Mouse (Mus musculus) embryonic fibroblast, embryonic 13.5 days (primary cell): ENCODE measurements around the gene Ost4.

ENCODE experiments used
- CTCF ChIP-seq: IDR thresholded peaks from 2 replicates; pipeline ENCODE4 v1.5.1; 2011; ENCODE audit warnings: mild to moderate bottlenecking, control low read depth, low read length, moderate library complexity, borderline replicate concordance; ENCODE audit not compliant: insufficient read depth
- POLR2A ChIP-seq: IDR thresholded peaks from 2 replicates; pipeline ENCODE4 v1.6.1; 2011; ENCODE audit warnings: low read depth, mild to moderate bottlenecking, control low read depth, low read length, moderate library complexity

DNA sequence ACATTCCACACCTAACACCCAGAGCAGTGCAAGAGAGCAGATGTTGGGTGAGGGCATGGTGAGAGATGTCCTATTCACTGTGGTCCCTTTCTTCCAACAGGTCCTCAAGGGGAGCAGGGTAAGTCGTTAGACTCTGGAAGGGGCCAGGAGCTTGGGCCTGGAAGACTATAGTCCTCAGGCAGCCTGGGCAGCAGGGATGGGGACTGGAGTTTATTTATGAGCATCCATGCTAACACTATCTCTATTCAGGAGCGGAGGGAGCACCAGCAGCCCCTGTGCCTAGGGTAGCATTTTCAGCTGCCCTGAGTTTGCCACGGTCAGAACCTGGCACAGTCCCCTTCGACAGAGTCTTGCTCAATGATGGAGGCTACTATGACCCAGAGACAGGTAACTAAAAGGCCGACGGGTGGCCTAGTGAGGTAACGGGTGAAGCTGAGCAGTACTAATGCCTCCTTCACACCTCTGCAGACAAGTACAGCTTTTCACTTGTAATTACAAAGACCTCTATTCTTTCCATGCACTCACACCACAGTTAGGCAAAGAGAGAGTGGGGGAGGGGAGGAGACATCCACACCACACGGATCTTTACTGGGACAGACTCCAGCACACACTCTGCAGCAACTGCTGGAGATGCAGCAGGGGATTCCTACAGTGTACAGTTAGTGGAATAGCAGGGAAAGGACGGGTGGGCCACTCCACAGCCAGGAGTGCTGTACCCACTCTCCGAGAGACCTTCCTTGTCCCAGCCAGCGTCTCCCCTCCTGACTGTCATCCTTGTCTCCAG, 12.4 kb upstream of the Ost4 start:
- TF ChIP-seq CTCF (no peak), POLR2A (no peak)
